Mouse (Mus musculus): ENCODE data around the gene Tulp3.
"Not testable (repeated sequence)": the region's sequence is repeated elsewhere in the genome, so short reads cannot be mapped to it uniquely, and the experiment has no call there.

Tulp3 gene

DNA sequence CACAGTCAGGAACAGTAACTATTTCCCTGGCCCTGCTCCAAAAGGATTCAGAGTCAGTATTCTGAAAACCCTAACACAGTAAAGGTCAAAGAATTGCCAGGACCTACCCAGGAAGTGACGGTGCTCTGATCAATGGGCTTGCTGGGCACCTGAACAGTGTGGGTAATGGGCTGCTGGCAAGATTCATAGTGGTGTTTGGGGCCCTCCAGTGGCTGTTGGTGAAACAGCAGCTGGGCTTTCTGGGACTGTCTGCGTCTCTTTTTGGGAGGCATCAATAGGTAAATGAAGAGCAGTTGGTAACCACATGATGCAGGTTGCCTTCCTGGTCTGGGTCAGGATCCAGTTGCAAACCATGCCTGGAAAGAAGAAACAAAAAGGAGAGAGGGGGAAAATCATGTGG lies 3.3 kb upstream of the Tulp3 start:
- DNase-seq (ENCODE audit: low read depth), result no peak

DNA sequence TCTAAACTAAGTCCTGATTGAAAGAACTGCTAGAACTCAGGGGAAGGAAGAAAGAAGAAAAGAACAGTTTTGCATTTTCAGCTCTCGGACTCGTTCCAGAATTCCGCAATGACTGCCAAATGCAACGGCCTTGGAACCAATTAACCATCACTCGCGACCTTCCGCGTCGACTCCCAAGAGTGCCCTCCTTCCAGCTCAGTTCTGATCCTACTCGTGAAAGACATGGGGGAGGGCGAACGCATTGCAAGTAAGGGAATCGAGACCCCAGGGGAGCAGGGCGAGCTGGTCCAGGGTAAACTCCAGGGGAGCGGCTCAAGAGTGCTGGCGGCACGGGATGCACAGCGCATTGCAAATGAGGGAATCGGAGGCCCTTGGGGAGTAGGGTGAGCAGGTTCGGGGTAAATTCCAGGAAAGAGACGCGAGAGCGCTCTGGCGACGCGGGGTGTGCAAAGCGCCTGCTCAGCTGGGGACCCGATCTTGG lies 410 bp downstream of the Tulp3 start:
- no peak for DNase-seq (ENCODE audit: low read depth)

DNA sequence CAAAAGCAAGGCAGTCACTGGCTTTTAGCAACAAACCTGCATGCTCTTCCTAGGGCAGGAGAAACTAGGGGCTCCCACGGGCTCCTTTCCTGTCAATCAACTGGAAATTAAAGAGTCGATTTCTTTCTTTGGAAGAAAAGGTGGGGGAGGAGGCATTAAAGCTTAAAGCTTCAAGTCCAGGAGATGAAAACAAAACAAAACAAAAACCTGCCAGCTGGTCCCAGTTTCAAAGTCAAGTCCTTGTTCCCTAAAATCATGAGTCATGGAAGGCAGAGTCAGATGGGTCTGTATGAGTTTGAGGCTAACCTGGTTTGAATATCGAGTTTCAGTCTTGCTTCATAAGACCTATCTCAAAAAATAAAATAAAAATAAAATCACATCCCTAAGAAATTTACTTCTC lies 1.5 kb downstream of the Tulp3 start:
- peak; percentile 48 for DNase-seq (ENCODE audit: low read depth)

DNA sequence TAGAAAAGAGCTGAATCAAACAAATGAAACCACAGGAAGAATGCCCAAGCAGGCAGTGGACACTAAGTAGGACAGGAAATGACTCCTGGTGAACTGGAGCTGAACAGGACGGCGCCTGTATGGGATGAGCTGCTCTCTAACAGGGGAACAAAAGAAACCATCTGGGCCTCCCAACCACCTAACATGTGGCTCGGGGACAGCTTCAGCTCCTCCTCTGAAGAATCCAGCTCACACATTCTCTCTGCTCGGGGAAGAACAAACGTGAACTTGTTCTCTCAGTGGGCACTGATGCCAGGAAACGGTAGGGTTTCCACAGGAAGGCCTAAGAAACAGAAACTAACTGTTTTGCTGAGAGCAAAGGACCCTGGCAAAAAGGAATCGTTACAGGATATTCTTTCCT lies 5.9 kb downstream of the Tulp3 start:
- DNase-seq (ENCODE audit: low read depth), result no peak

DNA sequence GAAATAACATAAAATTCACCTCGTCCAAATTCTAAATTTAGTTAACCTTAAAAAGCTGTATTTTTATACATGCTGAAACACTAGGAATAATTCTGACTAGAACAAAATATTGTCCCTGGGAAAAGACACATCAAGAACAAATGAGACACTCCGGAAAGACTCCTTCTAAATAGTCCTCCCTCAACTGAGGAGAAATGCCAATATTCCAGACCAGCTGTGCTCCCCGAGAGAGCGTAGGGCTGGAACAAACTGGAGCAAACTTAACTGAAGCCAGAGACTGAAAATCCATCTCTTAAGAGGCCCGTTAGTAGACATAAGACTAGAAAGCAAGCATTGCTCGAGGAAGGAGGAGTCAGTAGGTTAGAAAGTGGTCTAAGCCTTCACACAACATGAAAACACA lies 8.9 kb downstream of the Tulp3 start:
- no peak for DNase-seq (ENCODE audit: low read depth)

DNA sequence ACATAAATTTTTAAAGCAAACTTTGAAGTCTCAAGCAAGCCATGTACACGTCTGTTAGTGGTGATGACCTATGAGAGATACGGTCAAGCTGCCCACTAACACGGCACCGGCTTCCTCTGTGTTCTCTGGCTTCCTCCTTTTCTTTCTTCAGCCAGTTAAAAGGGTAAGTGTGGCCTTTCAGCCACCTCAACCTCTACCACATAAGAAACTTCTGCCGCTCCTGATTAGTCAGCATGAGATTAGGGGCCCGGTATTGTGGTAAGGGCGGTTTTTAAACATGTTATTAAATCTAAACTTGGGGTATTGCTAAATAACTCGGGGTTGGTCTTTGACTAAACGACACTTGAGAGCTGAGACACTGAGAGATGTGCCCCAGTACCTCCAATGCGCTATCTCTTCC lies 10.0 kb downstream of the Tulp3 start:
- no peak for DNase-seq (ENCODE audit: low read depth)

DNA sequence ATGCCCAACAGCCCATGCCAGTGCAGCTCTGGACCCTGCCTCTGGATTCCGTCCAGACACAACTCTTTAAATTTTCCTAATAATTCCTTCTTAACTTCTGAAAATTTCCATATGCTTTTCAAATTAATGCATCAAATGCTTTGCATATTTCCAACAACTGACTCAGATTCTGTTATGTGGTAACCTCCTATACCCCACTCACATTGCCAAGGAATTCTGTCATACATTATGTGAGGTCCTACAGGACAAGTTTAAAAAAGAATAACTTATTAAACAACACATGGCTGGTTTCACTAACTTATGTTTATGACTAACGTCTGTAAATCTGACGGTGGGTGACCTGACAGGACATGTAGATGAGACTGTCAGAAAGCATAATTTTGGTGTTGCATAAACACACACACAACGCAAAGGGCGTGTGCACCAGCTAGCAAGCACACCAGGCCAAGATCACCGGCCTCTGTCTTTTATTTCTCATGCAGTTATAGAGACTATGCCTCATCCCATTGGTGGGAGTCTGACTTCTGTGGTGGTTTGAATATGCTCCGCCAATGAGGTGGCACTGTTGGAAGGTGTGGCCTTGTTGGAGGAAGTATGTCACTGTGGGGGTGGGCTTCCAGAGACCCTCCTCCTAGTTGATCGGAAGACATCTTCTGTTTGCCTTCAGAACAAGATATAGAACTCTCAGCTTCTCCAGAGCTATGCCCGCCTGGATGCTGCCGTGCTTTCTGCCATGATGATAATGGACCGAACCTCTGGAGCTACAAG lies 13.5 kb downstream of the Tulp3 start:
- no peak for DNase-seq (ENCODE audit: low read depth)

DNA sequence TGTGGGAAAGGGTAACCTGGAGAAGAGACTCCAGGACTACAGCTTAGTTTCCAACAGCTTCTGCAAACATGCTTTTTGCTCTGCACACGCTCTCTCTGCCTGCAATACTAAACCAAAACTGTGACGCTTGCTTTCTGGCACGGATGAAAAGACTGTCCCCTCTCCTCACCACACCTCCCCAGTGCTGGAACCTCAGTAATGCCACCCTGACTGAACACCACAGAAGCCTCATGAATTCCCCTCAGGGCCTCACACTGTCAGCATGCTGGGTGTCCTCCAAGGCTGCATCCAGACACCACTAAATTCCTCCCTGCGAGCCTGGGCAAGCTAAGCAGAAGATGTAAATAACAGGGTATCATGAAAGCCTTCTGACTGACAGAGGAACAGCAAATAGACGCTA lies 16.8 kb downstream of the Tulp3 start:
- no peak for DNase-seq (ENCODE audit: low read depth)

DNA sequence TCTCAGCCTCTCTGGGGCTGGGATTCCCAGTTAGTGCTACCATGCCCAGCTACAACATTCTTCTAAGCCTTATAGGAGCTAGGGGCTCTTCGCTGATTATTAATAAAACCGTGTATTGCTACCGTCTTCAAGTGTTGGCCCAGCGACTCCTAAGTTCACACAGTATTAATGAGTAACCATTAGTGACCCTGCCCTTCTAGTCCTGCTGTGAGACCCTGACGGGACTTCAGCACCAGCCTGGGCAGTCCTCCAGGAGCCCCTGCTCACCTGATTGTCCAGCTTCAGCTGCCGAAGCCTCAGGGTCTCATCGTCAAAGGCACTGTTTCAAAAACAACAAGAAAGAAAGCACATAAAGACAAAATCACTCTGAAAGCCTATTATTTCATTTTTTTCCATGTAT lies 18.2 kb downstream of the Tulp3 start:
- DNase-seq (ENCODE audit: low read depth), result no peak

DNA sequence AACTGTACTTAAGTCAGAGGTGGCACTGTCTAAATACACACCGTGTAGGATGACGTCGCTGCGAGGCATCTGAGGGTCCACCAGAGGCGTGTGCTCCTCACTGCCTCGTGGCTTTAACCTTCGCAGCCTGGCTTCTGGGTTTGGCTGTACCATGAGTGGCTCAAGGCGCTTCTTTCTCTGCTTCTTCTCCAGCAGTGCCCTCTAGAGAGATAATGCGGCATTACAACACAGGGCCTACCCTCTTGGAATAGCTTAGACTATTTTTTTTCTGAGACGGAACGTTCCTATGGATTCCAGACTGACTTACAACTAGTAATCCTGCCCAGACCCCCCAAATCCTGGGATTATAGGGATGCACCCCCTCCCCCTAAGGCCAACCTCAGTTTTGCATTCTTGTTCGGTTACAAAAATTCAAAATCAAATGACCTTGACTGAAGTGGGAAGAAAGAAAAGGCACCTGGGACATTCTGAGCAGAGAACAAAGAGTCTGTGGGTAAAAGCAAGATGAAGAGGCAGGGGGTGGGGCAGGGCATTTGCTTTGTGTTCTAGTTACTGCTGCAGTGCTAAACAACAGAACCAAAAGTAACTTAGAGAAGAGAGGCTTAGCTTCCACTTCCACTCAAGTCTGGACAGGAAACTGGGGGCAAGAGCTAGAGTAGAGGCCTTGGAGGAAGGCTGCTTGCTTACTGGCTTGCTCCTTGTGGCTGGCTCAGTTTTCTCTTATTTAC lies 21.1 kb downstream of the Tulp3 start:
- peak; percentile 44 for DNase-seq (ENCODE audit: low read depth)

DNA sequence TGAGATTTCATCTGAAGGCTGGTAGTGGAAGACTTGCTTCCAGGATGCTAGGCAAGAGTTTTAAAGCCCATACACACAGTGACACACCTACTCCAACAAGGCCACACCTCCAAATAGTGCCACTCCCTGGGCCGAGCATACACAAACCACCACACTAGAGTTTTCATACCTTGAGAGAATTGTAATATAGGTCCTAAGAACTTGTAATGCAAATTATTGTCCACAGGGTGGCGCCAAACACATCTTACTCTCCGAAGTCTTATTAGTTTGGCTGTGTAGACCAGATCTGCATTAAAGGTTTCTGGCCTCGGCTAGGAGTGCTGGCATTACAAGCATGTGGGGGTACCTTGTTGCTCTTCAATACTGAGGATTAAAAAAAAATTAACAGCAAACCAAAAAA lies 37.3 kb downstream of the Tulp3 start:
- no peak for DNase-seq (ENCODE audit: low read depth)

DNA sequence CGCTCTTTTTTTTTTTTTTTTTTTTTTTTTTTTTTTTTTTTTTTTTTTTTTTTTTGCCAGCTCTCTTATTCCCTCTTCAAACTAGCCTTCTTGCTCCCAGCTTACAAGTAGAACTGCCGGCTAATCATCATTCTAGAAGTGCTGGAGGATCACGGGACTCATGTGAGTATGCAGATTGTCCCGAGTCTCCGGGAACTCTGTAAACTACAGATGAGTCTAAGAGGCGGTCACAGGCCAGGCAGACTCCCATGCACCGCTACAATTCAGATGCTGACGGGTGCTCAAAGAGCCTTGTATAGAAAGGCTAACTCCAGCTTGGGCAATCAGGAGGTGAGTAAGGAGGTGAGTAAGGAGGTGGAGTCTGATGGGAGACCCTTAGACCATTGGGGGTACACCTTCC lies 40.1 kb downstream of the Tulp3 start:
- no peak for DNase-seq (ENCODE audit: low read depth)

DNA sequence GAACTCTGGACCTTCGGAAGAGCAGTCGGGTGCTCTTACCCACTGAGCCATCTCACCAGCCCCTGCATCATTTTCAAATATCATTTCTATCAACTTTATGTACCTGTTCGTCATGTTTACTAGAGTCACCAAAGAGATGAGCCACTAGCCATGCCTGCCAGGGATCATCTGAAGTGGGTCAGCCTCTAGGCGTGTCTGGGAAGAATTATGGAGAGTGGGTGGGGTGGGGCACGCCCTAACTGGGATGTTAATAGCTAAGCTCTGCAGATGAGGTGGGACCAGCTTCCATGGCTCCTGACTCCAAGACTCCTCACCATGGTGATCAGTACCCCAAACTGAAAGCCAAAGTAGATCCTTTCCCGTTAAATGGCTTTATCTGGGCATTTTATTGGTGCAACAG lies 40.9 kb downstream of the Tulp3 start:
- no peak for DNase-seq (ENCODE audit: low read depth)

DNA sequence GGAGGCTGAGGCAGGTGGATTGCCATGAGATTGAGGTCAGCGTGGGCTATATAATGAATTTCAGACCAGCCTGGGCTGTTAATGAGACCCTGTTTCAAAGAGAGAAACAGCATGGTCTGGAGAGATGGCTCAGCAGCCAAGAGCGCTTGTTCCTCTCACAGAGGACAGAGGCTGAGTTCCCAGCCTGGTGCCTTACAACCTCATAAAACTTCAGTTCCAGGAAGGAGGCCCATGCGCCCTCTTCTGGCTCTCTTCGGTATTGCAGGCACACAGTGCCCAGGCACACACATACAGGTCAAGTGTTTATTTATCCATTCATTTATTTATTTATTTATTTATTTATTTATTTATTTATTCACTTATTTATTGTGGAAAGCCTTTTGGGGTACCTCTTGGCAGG lies 47.3 kb downstream of the Tulp3 start:
- no peak for DNase-seq (ENCODE audit: low read depth)

DNA sequence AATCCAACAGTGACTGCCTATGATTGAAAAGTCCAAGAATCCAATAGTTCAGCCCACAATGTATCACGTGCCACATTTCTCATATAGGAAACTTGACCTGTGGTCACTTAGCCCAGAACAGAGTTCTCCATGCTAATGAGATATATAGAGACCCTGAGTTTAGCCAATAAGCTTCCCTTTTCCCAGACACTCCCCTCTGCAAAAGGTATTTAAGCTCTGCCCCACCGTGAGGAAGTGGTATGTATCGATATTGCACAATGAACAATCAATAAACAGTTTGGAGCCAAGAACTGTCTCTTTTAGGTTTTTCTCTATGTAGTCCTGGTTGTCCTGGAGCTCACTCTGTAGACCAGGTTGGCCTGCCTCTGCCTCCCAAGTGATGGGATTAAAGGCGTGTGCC lies 50.9 kb downstream of the Tulp3 start:
- DNase-seq (ENCODE audit: low read depth), result no peak

DNA sequence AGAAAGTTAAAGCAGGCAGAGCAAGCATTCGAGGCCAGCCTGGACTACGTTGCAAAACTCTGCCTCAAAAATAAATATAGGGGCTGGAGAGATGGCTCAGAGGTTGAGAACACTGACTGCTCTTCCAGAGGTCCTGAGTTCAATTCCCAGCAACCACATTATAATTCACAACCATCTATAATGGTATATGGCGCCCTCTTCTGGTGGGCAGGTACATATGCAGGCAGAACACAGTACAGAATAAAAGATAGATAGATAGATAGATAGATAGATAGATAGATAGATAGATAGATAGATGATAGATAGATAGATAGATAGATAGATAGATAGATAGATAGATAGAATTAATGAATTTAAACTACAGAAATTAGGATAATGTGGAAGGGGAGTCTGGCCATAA lies 53.0 kb downstream of the Tulp3 start:
- not testable (repeated sequence) for DNase-seq (ENCODE audit: low read depth)

DNA sequence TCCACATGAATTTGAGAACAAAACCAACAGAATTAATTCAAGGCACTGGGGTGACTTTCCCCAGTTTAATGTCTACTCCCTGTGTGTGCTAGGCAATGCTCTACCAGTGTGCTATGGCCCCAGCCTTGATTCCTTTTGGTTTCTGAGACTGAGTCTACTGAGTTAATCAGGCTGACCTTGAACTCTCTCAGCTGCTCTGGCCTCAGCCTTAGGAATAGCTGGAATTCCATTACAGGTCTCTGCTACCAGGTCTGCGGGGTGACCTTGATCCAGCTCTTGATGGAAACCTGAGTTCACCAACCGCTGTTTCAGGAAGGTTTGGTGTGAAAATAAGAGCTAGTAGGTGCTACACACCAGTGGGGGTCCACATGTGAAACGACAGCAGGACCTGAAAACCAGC lies 53.8 kb downstream of the Tulp3 start:
- DNase-seq (ENCODE audit: low read depth), result no peak

DNA sequence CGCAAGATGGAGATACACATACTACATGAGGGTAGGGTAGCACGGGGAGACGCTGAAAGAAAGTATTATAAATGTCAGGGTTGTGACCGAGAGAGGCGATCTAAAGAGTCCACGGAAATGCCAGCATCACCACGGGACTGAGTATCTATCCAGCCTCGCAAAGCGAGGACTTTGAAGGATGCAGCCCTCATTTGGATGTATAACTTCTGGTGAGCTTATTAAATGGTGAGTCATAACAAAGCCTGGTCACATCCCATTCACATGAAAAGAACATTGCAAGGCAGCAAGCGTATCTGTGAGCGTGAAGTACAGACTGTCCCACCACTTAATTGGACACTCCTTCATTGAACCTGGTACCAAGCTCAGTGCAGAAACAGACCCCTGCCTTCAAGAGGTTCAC lies 54.2 kb downstream of the Tulp3 start:
- no peak for DNase-seq (ENCODE audit: low read depth)

DNA sequence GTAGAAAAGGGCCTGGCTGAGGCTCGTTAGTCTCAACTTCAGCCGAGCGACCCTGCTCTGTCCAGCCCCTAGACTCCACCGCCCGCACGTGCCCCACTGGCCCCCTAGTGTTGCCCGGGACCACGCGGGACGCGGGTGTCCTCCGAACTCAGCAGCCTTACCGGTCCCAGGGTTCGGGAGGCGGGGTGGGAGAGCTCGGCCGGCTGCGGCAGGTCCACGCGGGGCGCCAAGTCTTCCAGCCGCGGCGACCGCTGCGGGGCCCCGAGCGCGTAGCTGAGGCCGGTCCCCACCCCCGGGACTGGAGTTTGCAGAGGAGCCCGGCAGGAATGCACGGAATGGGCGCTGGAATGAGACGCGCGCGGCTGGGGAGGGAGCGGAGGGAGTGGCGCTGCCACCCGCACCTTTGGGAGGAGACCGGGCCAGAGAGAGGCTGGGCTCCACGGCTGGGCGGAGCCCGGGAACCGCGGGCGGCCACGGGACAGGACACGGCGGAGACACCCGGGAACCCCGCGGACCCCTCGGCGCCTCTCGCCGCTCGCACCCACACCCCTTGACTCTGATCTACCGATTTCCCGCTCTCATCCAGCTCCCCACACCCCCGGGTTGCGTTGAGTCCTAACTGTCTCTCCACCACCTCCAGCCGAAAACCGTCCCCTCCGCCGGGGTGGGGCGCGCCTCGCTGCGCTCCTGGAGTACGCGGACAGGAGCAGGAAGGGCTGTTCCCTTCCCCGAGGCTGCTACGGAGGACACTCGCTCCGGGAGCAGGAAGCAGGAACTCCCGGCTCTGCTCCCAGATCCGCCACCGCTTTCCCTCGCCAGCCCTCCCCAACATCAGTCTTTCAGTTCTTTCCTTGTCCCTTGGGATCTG lies 55.3 kb downstream of the Tulp3 start, which contains the start of gene Tead4:
Gene Tead4 (minus strand): TSS at position 690 of the 868 bp plus-strand sequence.
- no peak for DNase-seq (ENCODE audit: low read depth)

DNA sequence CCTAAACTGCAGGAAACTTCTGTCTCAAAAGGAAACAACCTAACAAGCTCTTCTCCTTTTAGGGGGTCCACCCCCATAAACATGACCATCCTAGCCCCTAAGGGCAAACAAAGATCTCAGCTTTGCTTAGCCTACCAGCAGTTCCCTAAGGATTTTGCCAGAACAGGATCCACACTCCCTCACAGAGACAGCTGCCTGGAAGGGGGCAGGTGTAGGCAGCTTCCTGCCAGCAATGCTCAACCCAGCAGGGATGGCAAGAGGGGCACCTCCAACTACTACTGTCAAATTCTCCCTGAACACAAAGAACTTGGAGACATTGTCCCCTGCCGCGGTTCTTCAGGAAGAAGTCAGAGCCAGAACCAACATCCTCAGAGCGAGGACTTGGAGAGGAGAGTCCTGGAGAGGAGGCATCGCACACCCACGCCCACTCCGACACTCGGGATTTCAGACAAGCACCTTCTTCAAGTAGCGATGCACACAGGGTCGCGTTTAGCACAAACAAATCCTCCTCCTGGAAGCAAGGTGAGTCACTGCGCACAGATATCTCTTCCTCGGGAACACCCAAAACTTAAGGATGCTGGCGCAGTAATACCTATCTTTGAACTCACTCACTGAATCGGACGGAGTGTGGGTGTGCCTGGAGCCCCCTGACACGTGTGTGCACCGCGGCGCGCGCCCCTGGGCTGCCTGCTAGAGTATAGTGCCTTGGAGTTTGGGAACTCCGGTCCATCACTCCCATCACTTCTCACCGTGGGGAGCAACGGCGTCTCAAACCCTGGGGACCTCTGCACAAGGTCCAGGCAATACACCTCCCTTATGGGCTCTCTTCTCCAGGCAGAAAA lies 56.1 kb downstream of the Tulp3 start:
- DNase-seq (ENCODE audit: low read depth), result no peak

DNA sequence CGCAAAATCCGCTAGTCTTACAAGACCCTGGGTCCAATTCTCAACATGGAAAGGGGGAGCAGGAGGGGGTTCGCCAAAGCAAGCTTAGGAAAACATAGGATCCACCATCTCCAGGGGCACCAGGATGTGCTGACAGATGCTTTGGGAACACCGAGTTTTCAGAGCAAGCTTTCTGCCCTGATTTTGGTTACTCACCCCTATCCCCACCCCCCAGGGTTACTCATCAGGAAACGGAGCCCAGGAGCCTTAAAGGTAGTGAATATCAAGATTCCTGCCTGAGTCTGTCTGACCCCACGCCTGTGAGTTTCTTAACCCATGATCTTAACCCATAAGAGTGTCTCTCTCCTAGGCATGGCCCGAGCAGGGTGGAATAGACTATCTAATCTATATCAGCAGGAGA lies 57.4 kb downstream of the Tulp3 start:
- no peak for DNase-seq (ENCODE audit: low read depth)

All from fibroblast of lung, adult 2 months (primary cell).